Mouse (Mus musculus) liver, embryonic 14.5 days (tissue): Measurements from ENCODE around the gene Elavl1. TPM values are rescaled to one million over a fixed set of nuclear protein-coding genes. Genes with fewer than 3 reads are reported as not detected.

ENCODE experiments used
- ATAC-seq: fragments of 200-750 bp; cut with Nextera tagmentation; 2 replicates; pipeline ENCODE4 v1.8.0; 2017; ENCODE audit warnings: moderate number of reproducible peaks, mild to moderate bottlenecking, moderate library complexity; ENCODE audit not compliant: insufficient read depth
- DNase-seq, 3 experiments: peaks; one replicate each; pipeline ENCODE4 v3.0.0-alpha.2; 2012 to 2013; ENCODE audit warnings: low read depth in 3 of 3, low spot score in 3 of 3
- H3K27ac ChIP-seq: fragments of 300-500 bp; sonication (generic); 2 replicates; pipeline ENCODE4 v1.5.1; 2014; ENCODE audit warnings: moderate library complexity, mild to moderate bottlenecking, control low read depth, inconsistent platforms
- H3K27me3 ChIP-seq: fragments of 300-500 bp; sonication (generic); 2 replicates; pipeline ENCODE4 v1.6.1; 2014; ENCODE audit warnings: mild to moderate bottlenecking, low read length, moderate library complexity; ENCODE audit not compliant: control insufficient read depth, insufficient read depth
- H3K36me3 ChIP-seq: fragments of 300-500 bp; sonication (generic); replicated peaks from 2 replicates; pipeline ENCODE4 v1.6.1; 2014; ENCODE audit warnings: low read depth; ENCODE audit not compliant: control insufficient read depth, insufficient read depth
- H3K4me1 ChIP-seq, 2 experiments: fragments of 200-500 bp in 1 of 2; fragments of 300-500 bp in 1 of 2; sonication (generic) in 1 of 2; replicated peaks; 2 replicates each; pipeline ENCODE4 v1.6.1; 2012 to 2014; ENCODE audit warnings: antibody characterized with exemption in 1 of 2, inconsistent platforms in 1 of 2, low read length in 1 of 2; ENCODE audit not compliant: control insufficient read depth in 2 of 2, insufficient read depth in 2 of 2
- H3K4me2 ChIP-seq: fragments of 300-500 bp; sonication (generic); 2 replicates; pipeline ENCODE4 v1.6.1; 2014; ENCODE audit warnings: low read depth, mild to moderate bottlenecking, control low read depth, moderate library complexity
- H3K4me3 ChIP-seq, 2 experiments: fragments of 200-500 bp in 1 of 2; fragments of 300-500 bp in 1 of 2; sonication (generic) in 1 of 2; 2 replicates each; pipeline ENCODE4 v1.5.1; 2012 to 2014; ENCODE audit warnings: low read depth in 2 of 2, low read length in 2 of 2, mild to moderate bottlenecking in 2 of 2, control low read depth in 1 of 2, inconsistent platforms in 1 of 2, moderate library complexity in 1 of 2; ENCODE audit not compliant: insufficient read depth in 1 of 2
- H3K9ac ChIP-seq: fragments of 300-500 bp; sonication (generic); replicated peaks from 2 replicates; pipeline ENCODE4 v1.6.1; 2014; ENCODE audit warnings: mild to moderate bottlenecking, control low read depth, moderate library complexity
- H3K9me3 ChIP-seq: fragments of 300-500 bp; sonication (generic); 2 replicates; pipeline ENCODE4 v1.6.1; 2016; ENCODE audit warnings: low read length, mixed read lengths; ENCODE audit not compliant: control insufficient read depth
- CTCF ChIP-seq: IDR thresholded peaks from 2 replicates; pipeline ENCODE4 v1.5.1; 2016; ENCODE audit warnings: antibody characterized with exemption, low read depth, control low read depth
- EP300 ChIP-seq: IDR thresholded peaks from 2 replicates; pipeline ENCODE4 v1.6.1; 2016; ENCODE audit warnings: antibody characterized with exemption, low read depth
- WGBS: fragments of 180-500 bp; shearing (Covaris S2); extraction: QIAGEN DNeasy Blood & Tissue Kit; methylation state at CpG from one replicate; pipeline ENCODE4 v1.1.7; 2014; ENCODE audit not compliant: insufficient replicate concordance; 5-methylcytosine and 5-hydroxymethylcytosine counted together
- polyA plus RNA-seq, 2 experiments: library from polyadenylated mRNA; depleted of rRNA in 1 of 2; stranded (reverse) in 1 of 2; unstranded in 1 of 2; fragments of >200 nt; fragmentation: Nextera tagmentation in 1 of 2; extraction: Ambion mirVana in 1 of 2; gene quantifications; 2 replicates each; pipeline versions ENCODE4 v1.2.1 to v1.2.3; 2012 to 2014

The Elavl1 gene
- polyA plus RNA-seq, 2 experiments, result 32.5 to 94.5 TPM

DNA sequence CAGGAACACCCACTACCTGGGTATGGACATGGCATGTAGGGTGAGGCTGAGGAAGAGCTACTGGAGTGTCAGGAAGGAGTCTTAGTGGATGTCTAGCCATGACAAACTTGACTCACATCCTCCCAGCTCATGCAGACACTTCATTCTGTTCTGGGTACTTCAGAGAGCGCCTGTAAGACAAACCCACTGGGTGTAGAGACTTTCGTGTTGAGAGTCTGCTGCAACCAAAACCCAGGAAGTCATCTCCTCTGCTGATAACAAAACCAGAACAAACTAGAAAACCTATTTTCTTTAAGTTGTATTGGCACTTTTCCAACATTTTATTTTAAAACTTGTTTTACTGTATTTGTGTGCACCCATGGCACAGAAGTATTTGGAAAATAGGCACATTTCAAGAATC is 19.4 kb downstream of the Elavl1 start:
- Histone ChIP-seq H3K27me3 (no peaks in the 10 kb centered on the region), H3K4me1 (peaks cover 4 to 10% of the 10 kb centered on the region in 2 experiments), H3K4me2 (no peak overlapping the region), H3K9me3 (no peaks in the 10 kb centered on the region), H3K9ac (no peak overlapping the region), H3K27ac (no peak overlapping the region), H3K36me3 (peaks cover 69% of the 10 kb centered on the region), H3K4me3 (no peak overlapping the region)
- TF ChIP-seq EP300 (no peak), CTCF (no peak)
- 47% methylated on average over 2 of the region's 2 CpGs for WGBS
- DNase-seq (no peak), ATAC-seq (no peak)

DNA sequence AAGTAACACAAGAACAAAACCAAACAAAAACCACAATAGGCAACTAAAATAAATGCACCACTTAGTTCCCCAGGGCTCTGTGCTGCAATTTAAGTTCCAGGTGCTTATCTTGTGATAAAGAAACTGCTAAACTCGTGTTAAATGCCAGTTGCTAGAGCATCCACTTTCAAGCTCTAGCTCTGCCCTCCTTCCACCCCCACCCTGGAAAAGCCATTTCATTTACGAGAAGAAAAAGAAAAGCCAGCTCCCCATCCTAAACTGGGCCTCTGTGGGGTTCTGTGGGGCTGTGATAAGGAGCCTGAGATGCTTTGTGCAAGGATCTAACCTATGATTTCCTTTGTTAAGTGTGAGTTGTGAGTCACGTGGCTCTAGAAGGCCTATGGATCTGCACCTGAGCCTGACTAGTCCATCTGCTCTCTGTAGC is 21.1 kb downstream of the Elavl1 start:
- Histone ChIP-seq H3K4me2 (peak overlapping the region; percentile 15; the same call in 1 of the 2 replicates), H3K4me3 (no peak overlapping the region), H3K36me3 (peaks cover 68% of the 10 kb centered on the region), H3K27ac (peak overlapping the region; percentile 14; the same call in 1 of the 2 replicates), H3K9ac (no peak overlapping the region), H3K27me3 (no peaks in the 10 kb centered on the region), H3K9me3 (no peaks in the 10 kb centered on the region), H3K4me1 (peaks cover 4 to 10% of the 10 kb centered on the region in 2 experiments)
- TF ChIP-seq EP300 (peak; percentile 61), CTCF (no peak)
- WGBS, result 14% methylated on average over 3 of the region's 3 CpGs
- ATAC-seq (peak; percentile 91), DNase-seq (peak in 2 of 3 experiments; percentile 47 to 49)

DNA sequence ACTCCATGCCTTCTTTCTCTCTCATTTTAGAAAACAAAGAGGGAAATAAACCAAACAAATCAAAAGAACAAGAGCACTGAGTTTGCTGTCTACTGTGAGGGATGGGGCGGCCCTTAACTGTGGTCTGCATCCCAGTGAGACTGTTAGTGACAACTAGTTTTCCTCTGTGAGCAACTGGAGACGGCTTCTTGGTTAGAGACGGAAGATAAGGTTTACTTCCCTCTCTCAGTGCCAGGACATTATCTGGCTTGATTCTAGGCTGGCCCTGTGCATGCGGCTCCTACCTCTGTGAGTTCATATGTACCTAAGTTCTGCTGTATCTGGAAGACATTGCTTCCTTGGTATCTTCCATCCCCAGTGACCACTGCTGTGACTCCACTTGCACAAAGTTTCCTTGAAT is 27.4 kb downstream of the Elavl1 start:
- no peak for DNase-seq
- WGBS, result 56% methylated on average over 4 of the region's 4 CpGs
- Histone ChIP-seq H3K4me2 (no peak overlapping the region), H3K36me3 (peaks cover 70% of the 10 kb centered on the region), H3K27me3 (no peaks in the 10 kb centered on the region), H3K4me1 (no peaks in the 10 kb centered on the region), H3K9me3 (no peaks in the 10 kb centered on the region), H3K4me3 (no peak overlapping the region), H3K27ac (no peak overlapping the region), H3K9ac (no peak overlapping the region)
- no peak for ATAC-seq
- no peak for TF ChIP-seq EP300
- TF ChIP-seq CTCF, result no peak

DNA sequence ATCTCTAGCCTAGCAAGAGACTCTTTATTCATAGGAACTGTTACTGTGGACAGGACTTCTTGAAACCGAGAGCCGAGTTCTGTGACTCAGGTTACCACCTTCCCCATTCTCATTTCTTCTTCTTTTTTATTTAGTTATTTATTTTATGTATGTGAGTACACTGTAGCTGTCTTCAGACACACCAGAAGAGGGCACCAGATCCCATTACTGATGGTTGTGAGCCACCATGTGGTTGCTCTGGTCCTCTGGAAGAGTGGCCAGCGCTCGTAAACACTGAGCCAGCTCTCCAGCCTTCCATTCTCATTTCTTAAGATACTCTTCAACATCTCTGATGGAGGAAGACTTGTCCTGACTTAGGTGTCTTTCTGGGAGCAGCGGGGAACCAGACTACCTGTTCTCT is 32.5 kb downstream of the Elavl1 start:
- Histone ChIP-seq H3K36me3 (peaks cover 70% of the 10 kb centered on the region), H3K9me3 (no peaks in the 10 kb centered on the region), H3K4me1 (no peaks in the 10 kb centered on the region), H3K4me2 (no peak overlapping the region), H3K27ac (no peak overlapping the region), H3K4me3 (no peak overlapping the region), H3K27me3 (no peaks in the 10 kb centered on the region), H3K9ac (no peak overlapping the region)
- ATAC-seq (no peak), DNase-seq (no peak)
- TF ChIP-seq EP300 (no peak), CTCF (no peak; the same call in 1 of the 2 replicates)
- WGBS, result 85% methylated on average over 5 of the region's 5 CpGs

DNA sequence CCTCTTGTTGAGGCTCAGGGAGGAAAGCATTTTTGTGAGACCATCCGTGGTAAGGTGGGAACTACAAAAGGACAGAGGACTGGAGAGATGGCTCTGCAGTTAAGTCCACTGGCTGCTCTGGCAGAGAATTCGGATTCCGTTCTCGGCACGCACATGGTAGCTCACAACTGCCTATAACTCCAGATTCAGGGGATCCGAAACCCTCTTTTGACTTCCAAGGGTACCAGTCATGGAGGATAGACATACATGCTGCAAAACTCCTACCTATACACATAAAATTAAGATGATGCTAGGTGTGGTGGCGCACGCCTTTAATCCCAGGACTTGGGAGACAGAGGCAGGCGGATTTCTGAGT is 49.1 kb downstream of the Elavl1 start:
- peak overlapping the region; percentile 74 to 94 for H3K4me3 ChIP-seq
- WGBS, result 25% methylated on average over 9 of the region's 9 CpGs
- H3K27ac ChIP-seq, result peak overlapping the region; percentile 15

More for the DNA sequence above, 49.1 kb downstream of the Elavl1 start:
- Histone ChIP-seq H3K9ac (peak overlapping the region; percentile 66), H3K4me1 (peaks cover 9 to 15% of the 10 kb centered on the region in 2 experiments), H3K36me3 (peaks cover 9% of the 10 kb centered on the region), H3K4me2 (peak overlapping the region; percentile 86), H3K27me3 (no peaks in the 10 kb centered on the region), H3K9me3 (no peaks in the 10 kb centered on the region)
- TF ChIP-seq CTCF, result no peak
- TF ChIP-seq EP300, result no peak
- peak; percentile 47 for ATAC-seq
- no peak for DNase-seq
